Mouse (Mus musculus): ENCODE results near the gene Gm12166.

GRCm38 (mm10) chr11:46061776-46062445 is 9.8 kb upstream of the Gm12166 start:
- TF ChIP-seq CTCF (IDR thresholded peaks at IDR 0.05) = no peak
- TF ChIP-seq EP300 (IDR thresholded peaks at IDR 0.05) = no peak; the same call in 1 of the 2 replicates

Data from lung, postnatal 0 days (tissue).